Mouse (Mus musculus) kidney, embryonic 14.5 days (tissue): ENCODE data around the gene Neurl2. TPM values are rescaled to one million over a fixed set of nuclear protein-coding genes. Genes with fewer than 3 reads are reported as not detected.
"Not testable (repeated sequence)": the region's sequence is repeated elsewhere in the genome, so short reads cannot be mapped to it uniquely, and the experiment has no call there.

Source experiments
- ATAC-seq: fragments of 200-750 bp; cut with Nextera tagmentation; 2 replicates; pipeline ENCODE4 v1.8.0; 2017; ENCODE audit warnings: moderate number of reproducible peaks, mild to moderate bottlenecking, moderate TSS enrichment, moderate library complexity; ENCODE audit not compliant: low FRiP score, low TSS enrichment
- H3K27ac ChIP-seq: fragments of 300-500 bp; sonication (generic); 2 replicates; pipeline ENCODE4 v1.5.1; 2014; ENCODE audit warnings: low read depth, mild to moderate bottlenecking, low read length, moderate library complexity, mixed read lengths
- H3K27me3 ChIP-seq: fragments of 300-500 bp; sonication (generic); 2 replicates; pipeline ENCODE4 v1.6.1; 2014; ENCODE audit warnings: mild to moderate bottlenecking, low read length; ENCODE audit not compliant: control insufficient read depth, insufficient read depth
- H3K36me3 ChIP-seq: fragments of 300-500 bp; sonication (generic); 2 replicates; pipeline ENCODE4 v1.6.1; 2014; ENCODE audit warnings: low read length, mixed read lengths; ENCODE audit not compliant: control insufficient read depth, insufficient read depth
- H3K4me1 ChIP-seq: fragments of 300-500 bp; sonication (generic); 2 replicates; pipeline ENCODE4 v1.6.1; 2014; ENCODE audit warnings: low read length, mixed read lengths; ENCODE audit not compliant: control insufficient read depth, insufficient read depth
- H3K4me2 ChIP-seq: fragments of 300-500 bp; sonication (generic); replicated peaks from 2 replicates; pipeline ENCODE4 v1.6.1; 2014; ENCODE audit warnings: low read depth, mild to moderate bottlenecking, low read length
- H3K4me3 ChIP-seq: fragments of 300-500 bp; sonication (generic); 2 replicates; pipeline ENCODE4 v1.5.1; 2014; ENCODE audit warnings: mild to moderate bottlenecking, low read length
- H3K9ac ChIP-seq: fragments of 300-500 bp; sonication (generic); 2 replicates; pipeline ENCODE4 v1.6.1; 2014; ENCODE audit warnings: low read depth, mild to moderate bottlenecking, low read length, moderate library complexity
- H3K9me3 ChIP-seq: fragments of 300-500 bp; sonication (generic); 2 replicates; pipeline ENCODE4 v1.6.1; 2016; ENCODE audit warnings: low read length; ENCODE audit not compliant: control insufficient read depth
- WGBS: fragments of 180-500 bp; shearing (Covaris S2); extraction: QIAGEN DNeasy Blood & Tissue Kit; methylation state at CpG from one replicate; pipeline ENCODE4 v1.1.7; 2014; 5-methylcytosine and 5-hydroxymethylcytosine counted together
- polyA plus RNA-seq: library from polyadenylated mRNA; unstranded; fragments of >200 nt; fragmentation: Nextera tagmentation; extraction: Ambion mirVana; gene quantifications from 2 replicates; pipeline ENCODE4 v1.2.1, GENCODE M21; 2014

Gene Neurl2
- polyA plus RNA-seq, 1 experiment from 2014 or later, result 6.6 TPM

GRCm38 (mm10) chr2:164861094-164861493 is 27.8 kb upstream of the Neurl2 start:
- Histone ChIP-seq H3K4me1 (peaks cover 49% of the 10 kb centered on the region), H3K4me2 (no peak overlapping the region), H3K9ac (no peak overlapping the region), H3K27me3 (peaks cover 17% of the 10 kb centered on the region), H3K9me3 (no peaks in the 10 kb centered on the region), H3K27ac (peak overlapping the region; percentile 65; the same call in 1 of the 2 replicates), H3K36me3 (no peaks in the 10 kb centered on the region), H3K4me3 (no peak overlapping the region)
- no peak for ATAC-seq
- WGBS, result 78% methylated on average over 4 of the region's 4 CpGs

GRCm38 (mm10) chr2:164859640-164860432 is 26.6 kb upstream of the Neurl2 start:
- no peak overlapping the region for H3K4me3 ChIP-seq
- WGBS, result 22% methylated on average over 9 of the region's 9 CpGs
- H3K27ac ChIP-seq, result peak overlapping the region; percentile 51; the same call in 1 of the 2 replicates
- no peak overlapping the region for H3K9ac ChIP-seq
- H3K4me2 ChIP-seq, result 0 out of 2 replicates have a peak overlapping the region, but pooled peaks have one; percentile 8
- ATAC-seq, result peak; percentile 17; the same call in 1 of the 2 replicates
- H3K4me1 ChIP-seq, result peaks cover 52% of the 10 kb centered on the region
- H3K27me3 ChIP-seq, result peaks cover 22% of the 10 kb centered on the region
- H3K9me3 ChIP-seq, result no peaks in the 10 kb centered on the region
- no peaks in the 10 kb centered on the region for H3K36me3 ChIP-seq

- Histone ChIP-seq H3K4me1 (peaks cover 52% of the 10 kb centered on the region), H3K9me3 (no peaks in the 10 kb centered on the region), H3K4me3 (no peak overlapping the region), H3K9ac (no peak overlapping the region), H3K27ac (peak overlapping the region; percentile 51; the same call in 1 of the 2 replicates), H3K27me3 (peaks cover 24% of the 10 kb centered on the region), H3K36me3 (no peaks in the 10 kb centered on the region), H3K4me2 (0 out of 2 replicates have a peak overlapping the region, but pooled peaks have one; percentile 8)
- 24% methylated on average over 2 of the region's 2 CpGs for WGBS
- ATAC-seq, result peak; percentile 61
These were observed 25.9 kb upstream of the Neurl2 start for GRCm38 (mm10) chr2:164859155-164859554.

GRCm38 (mm10) chr2:164857842-164858553 is 24.7 kb upstream of the Neurl2 start:
- 6% methylated on average over 19 of the region's 19 CpGs for WGBS
- Histone ChIP-seq H3K36me3 (no peaks in the 10 kb centered on the region), H3K4me1 (peaks cover 52% of the 10 kb centered on the region), H3K9me3 (no peaks in the 10 kb centered on the region), H3K9ac (peak overlapping the region; percentile 52), H3K27me3 (peaks cover 24% of the 10 kb centered on the region), H3K27ac (no peak overlapping the region), H3K4me2 (peak overlapping the region; percentile 92), H3K4me3 (peak overlapping the region; percentile 56)
- no peak for ATAC-seq

- WGBS, result 1% methylated on average over 47 of the region's 47 CpGs
- Histone ChIP-seq H3K27me3 (peaks cover 24% of the 10 kb centered on the region), H3K9me3 (no peaks in the 10 kb centered on the region), H3K4me3 (peak within 1 kb of the TSS; percentile 56), H3K4me2 (peak within 1 kb of the TSS; percentile 92), H3K27ac (no peak within 1 kb of the TSS), H3K36me3 (no peaks in the 10 kb centered on the region), H3K4me1 (peaks cover 46% of the 10 kb centered on the region), H3K9ac (peak within 1 kb of the TSS; percentile 52)
- peak; percentile 60; the same call in 1 of the 2 replicates for ATAC-seq
These were observed 24.0 kb upstream of the Neurl2 start, which contains the start of gene Pltp for GRCm38 (mm10) chr2:164857101-164857821. Gene Pltp, minus strand, starts transcription at chr2:164857711.

- Histone ChIP-seq H3K27me3 (peaks cover 24% of the 10 kb centered on the region), H3K4me3 (peak overlapping the region; percentile 56), H3K4me2 (peak overlapping the region; percentile 92), H3K9me3 (no peaks in the 10 kb centered on the region), H3K4me1 (peaks cover 39% of the 10 kb centered on the region), H3K36me3 (no peaks in the 10 kb centered on the region), H3K9ac (peak overlapping the region; percentile 52), H3K27ac (no peak overlapping the region)
- WGBS, result under 1% methylated on average over 42 of the region's 42 CpGs
- 0 out of 2 replicates have a peak, but pooled peaks have one; percentile 18 for ATAC-seq
These were observed 23.2 kb upstream of the Neurl2 start for GRCm38 (mm10) chr2:164856309-164857100.

GRCm38 (mm10) chr2:164855572-164855971 is 22.3 kb upstream of the Neurl2 start:
- H3K27ac ChIP-seq, H3K4me3 ChIP-seq, H3K9ac ChIP-seq, H3K36me3 ChIP-seq, H3K9me3 ChIP-seq, ATAC-seq: not testable (repeated sequence)
- H3K4me1 ChIP-seq, result peaks cover 38% of the 10 kb centered on the region
- H3K4me2 ChIP-seq, result peak overlapping the region; percentile 92
- peaks cover 24% of the 10 kb centered on the region for H3K27me3 ChIP-seq
- 80% methylated on average over 5 of the region's 5 CpGs for WGBS

- Histone ChIP-seq H3K27me3 (peaks cover 4% of the 10 kb centered on the region; the same call in 1 of the 2 replicates), H3K4me1 (no peaks in the 10 kb centered on the region), H3K4me3 (no peak overlapping the region), H3K36me3 (no peaks in the 10 kb centered on the region), H3K9me3 (no peaks in the 10 kb centered on the region), H3K9ac (no peak overlapping the region), H3K4me2 (no peak overlapping the region), H3K27ac (no peak overlapping the region)
- ATAC-seq, result no peak
- 51% methylated on average over 8 of the region's 8 CpGs for WGBS
These were observed 16.8 kb upstream of the Neurl2 start for GRCm38 (mm10) chr2:164850061-164850460.
